Mouse (Mus musculus) heart, embryonic 16.5 days (tissue): ENCODE data around the gene Crebl2. TPM values are rescaled to one million over a fixed set of nuclear protein-coding genes. Genes with fewer than 3 reads are reported as not detected.
A peak's percentile ranks its signal among the peaks of the same experiment; 100 is the strongest.

Experiments
- ATAC-seq: fragments of 200-750 bp; cut with Nextera tagmentation; replicated peaks from 2 replicates; pipeline ENCODE4 v1.8.0; 2017; ENCODE audit warnings: moderate number of reproducible peaks; ENCODE audit not compliant: insufficient read depth, low FRiP score; ENCODE audit errors: extremely low read depth
- H3K27ac ChIP-seq: fragments of 300-500 bp; sonication (generic); 2 replicates; pipeline ENCODE4 v1.5.1; 2014; ENCODE audit warnings: mild to moderate bottlenecking, low read length, control low read depth, moderate library complexity
- H3K27me3 ChIP-seq: fragments of 300-500 bp; sonication (generic); 2 replicates; pipeline ENCODE4 v1.6.1; 2014; ENCODE audit warnings: low read length, mixed read lengths; ENCODE audit not compliant: control insufficient read depth, insufficient read depth
- H3K36me3 ChIP-seq: fragments of 300-500 bp; sonication (generic); 2 replicates; pipeline ENCODE4 v1.6.1; 2014; ENCODE audit not compliant: control insufficient read depth, insufficient read depth
- H3K4me1 ChIP-seq: fragments of 300-500 bp; sonication (generic); 2 replicates; pipeline ENCODE4 v1.6.1; 2014; ENCODE audit warnings: low read length, mixed read lengths; ENCODE audit not compliant: control insufficient read depth, insufficient read depth
- H3K4me2 ChIP-seq: fragments of 300-500 bp; sonication (generic); 2 replicates; pipeline ENCODE4 v1.6.1; 2014; ENCODE audit warnings: low read depth, mild to moderate bottlenecking, control low read depth, low read length
- H3K4me3 ChIP-seq: fragments of 300-500 bp; sonication (generic); 2 replicates; pipeline ENCODE4 v1.5.1; 2014; ENCODE audit warnings: mild to moderate bottlenecking, control low read depth, low read length
- H3K9ac ChIP-seq: fragments of 300-500 bp; sonication (generic); 2 replicates; pipeline ENCODE4 v1.6.1; 2014; ENCODE audit warnings: low read length, control low read depth
- H3K9me3 ChIP-seq: fragments of 300-500 bp; sonication (generic); replicated peaks from 2 replicates; pipeline ENCODE4 v1.6.1; 2016; ENCODE audit warnings: low read length; ENCODE audit not compliant: control insufficient read depth
- WGBS: fragments of 180-500 bp; shearing (Covaris S2); extraction: QIAGEN DNeasy Blood & Tissue Kit; methylation state at CpG from one replicate; pipeline ENCODE4 v1.1.7; 2014; 5-methylcytosine and 5-hydroxymethylcytosine counted together
- polyA plus RNA-seq: library from polyadenylated mRNA; unstranded; fragments of >200 nt; fragmentation: Nextera tagmentation; extraction: Ambion mirVana; gene quantifications from 2 replicates; pipeline ENCODE4 v1.2.1, GENCODE M21; 2015

The Crebl2 gene
- polyA plus RNA-seq, 1 experiment from 2014 or later: 2.6 TPM

GRCm38 (mm10) chr6:134813066-134813465, 16.9 kb upstream of the Crebl2 start:
- H3K27me3 ChIP-seq: no peaks in the 10 kb centered on the region
- no peaks in the 10 kb centered on the region for H3K4me1 ChIP-seq
- no peak overlapping the region for H3K27ac ChIP-seq
- no peak overlapping the region for H3K4me2 ChIP-seq
- WGBS: 75% methylated on average over 1 of the region's 1 CpGs
- ATAC-seq: no peak
- no peak overlapping the region for H3K4me3 ChIP-seq
- H3K9me3 ChIP-seq: no peaks in the 10 kb centered on the region
- H3K9ac ChIP-seq: no peak overlapping the region
- no peaks in the 10 kb centered on the region for H3K36me3 ChIP-seq

GRCm38 (mm10) chr6:134817051-134817928, 12.7 kb upstream of the Crebl2 start:
- no peak overlapping the region for H3K9ac ChIP-seq
- 47% methylated on average over 12 of the region's 12 CpGs for WGBS
- H3K4me2 ChIP-seq: no peak overlapping the region
- H3K4me3 ChIP-seq: no peak overlapping the region
- no peaks in the 10 kb centered on the region for H3K4me1 ChIP-seq
- no peak for ATAC-seq
- H3K27ac ChIP-seq: no peak overlapping the region
- H3K9me3 ChIP-seq: no peaks in the 10 kb centered on the region
- H3K36me3 ChIP-seq: no peaks in the 10 kb centered on the region
- no peaks in the 10 kb centered on the region for H3K27me3 ChIP-seq

GRCm38 (mm10) chr6:134819741-134820140, 10.2 kb upstream of the Crebl2 start:
- Histone ChIP-seq H3K9me3 (no peaks in the 10 kb centered on the region), H3K36me3 (no peaks in the 10 kb centered on the region), H3K4me3 (no peak overlapping the region), H3K9ac (no peak overlapping the region), H3K4me2 (no peak overlapping the region), H3K27me3 (no peaks in the 10 kb centered on the region), H3K27ac (no peak overlapping the region), H3K4me1 (no peaks in the 10 kb centered on the region)
- ATAC-seq: no peak
- 53% methylated on average over 5 of the region's 5 CpGs for WGBS

- H3K27ac ChIP-seq: no peak overlapping the region
- H3K4me3 ChIP-seq: no peak overlapping the region
- no peak overlapping the region for H3K4me2 ChIP-seq
- H3K36me3 ChIP-seq: no peaks in the 10 kb centered on the region
- H3K9me3 ChIP-seq: no peaks in the 10 kb centered on the region
- H3K4me1 ChIP-seq: no peaks in the 10 kb centered on the region
- H3K27me3 ChIP-seq: no peaks in the 10 kb centered on the region
- no peak for ATAC-seq
- H3K9ac ChIP-seq: no peak overlapping the region
- 53% methylated on average over 6 of the region's 6 CpGs for WGBS
Observed at GRCm38 (mm10) chr6:134820411-134820810, 9.5 kb upstream of the Crebl2 start.

GRCm38 (mm10) chr6:134822844-134823243, 7.1 kb upstream of the Crebl2 start:
- Histone ChIP-seq H3K27ac (no peak overlapping the region), H3K9ac (no peak overlapping the region), H3K27me3 (no peaks in the 10 kb centered on the region), H3K9me3 (no peaks in the 10 kb centered on the region), H3K4me3 (no peak overlapping the region), H3K4me2 (no peak overlapping the region), H3K4me1 (peaks cover 5% of the 10 kb centered on the region), H3K36me3 (no peaks in the 10 kb centered on the region)
- 65% methylated on average over 9 of the region's 10 CpGs for WGBS
- no peak for ATAC-seq

GRCm38 (mm10) chr6:134830776-134831175, 822 bp downstream of the Crebl2 start:
- H3K4me3 ChIP-seq: peak overlapping the region; percentile 83
- no peaks in the 10 kb centered on the region for H3K27me3 ChIP-seq
- ATAC-seq: no peak
- peaks cover 13% of the 10 kb centered on the region for H3K4me1 ChIP-seq
- 3% methylated on average over 10 of the region's 10 CpGs for WGBS
- H3K9me3 ChIP-seq: peaks cover 3% of the 10 kb centered on the region; the same call in 1 of the 2 replicates
- H3K4me2 ChIP-seq: peak overlapping the region; percentile 81
- H3K9ac ChIP-seq: peak overlapping the region; percentile 83
- H3K27ac ChIP-seq: peak overlapping the region; percentile 97
- H3K36me3 ChIP-seq: no peaks in the 10 kb centered on the region

GRCm38 (mm10) chr6:134834585-134835251, 4.8 kb downstream of the Crebl2 start:
- no peak for ATAC-seq
- WGBS: 74% methylated on average over 9 of the region's 9 CpGs

GRCm38 (mm10) chr6:134838111-134838510, 8.2 kb downstream of the Crebl2 start:
- no peaks in the 10 kb centered on the region for H3K36me3 ChIP-seq
- no peak overlapping the region for H3K4me3 ChIP-seq
- no peak overlapping the region for H3K27ac ChIP-seq
- H3K9ac ChIP-seq: no peak overlapping the region
- H3K4me2 ChIP-seq: no peak overlapping the region
- WGBS: 83% methylated on average over 4 of the region's 4 CpGs
- H3K4me1 ChIP-seq: no peaks in the 10 kb centered on the region
- H3K27me3 ChIP-seq: no peaks in the 10 kb centered on the region
- H3K9me3 ChIP-seq: no peaks in the 10 kb centered on the region
- ATAC-seq: no peak

More at GRCm38 (mm10) chr6:134834585-134835251, 4.8 kb downstream of the Crebl2 start:
- H3K4me2 ChIP-seq: no peak overlapping the region
- H3K9ac ChIP-seq: no peak overlapping the region
- H3K4me3 ChIP-seq: no peak overlapping the region
- peaks cover 2% of the 10 kb centered on the region for H3K4me1 ChIP-seq
- H3K9me3 ChIP-seq: no peaks in the 10 kb centered on the region
- no peaks in the 10 kb centered on the region for H3K36me3 ChIP-seq
- H3K27me3 ChIP-seq: no peaks in the 10 kb centered on the region
- H3K27ac ChIP-seq: no peak overlapping the region

GRCm38 (mm10) chr6:134840346-134840745, 10.4 kb downstream of the Crebl2 start:
- Histone ChIP-seq H3K4me2 (no peak overlapping the region), H3K4me1 (no peaks in the 10 kb centered on the region), H3K9ac (no peak overlapping the region), H3K36me3 (0 out of 2 replicates have a peak, but pooled peaks cover 3% of the 10 kb centered on the region), H3K9me3 (no peaks in the 10 kb centered on the region; the same call in 1 of the 2 replicates), H3K27me3 (no peaks in the 10 kb centered on the region), H3K4me3 (no peak overlapping the region), H3K27ac (no peak overlapping the region)
- WGBS: 61% methylated on average over 2 of the region's 2 CpGs
- no peak for ATAC-seq
